Mouse (Mus musculus): ENCODE measurements at regions not wholly inside any gene's neighbourhood (a gene's known extent, or its start where the extent isn't known, plus 50 kb on each side); places are given as distances from the start of the nearest gene placed in this dataset.
A peak's percentile ranks its signal among the peaks of the same experiment; 100 is the strongest.

- H3K36me3 ChIP-seq (ENCODE audit: control insufficient read depth, insufficient read depth, low read length): no peaks in the 10 kb centered on the region
- no peaks in the 10 kb centered on the region for H3K27me3 ChIP-seq (ENCODE audit: control insufficient read depth, insufficient read depth, low read length)
- no peak overlapping the region for H3K4me2 ChIP-seq
- H3K27ac ChIP-seq (ENCODE audit: low read depth, low read length): no peak overlapping the region
- no peak overlapping the region for H3K9ac ChIP-seq (ENCODE audit: low read length)
- H3K4me1 ChIP-seq (ENCODE audit: control insufficient read depth, insufficient read depth, low read length): no peaks in the 10 kb centered on the region
- DNase-seq (ENCODE audit: low spot score, missing footprints) (peak; percentile 28), ATAC-seq (ENCODE audit: low FRiP score) (no peak)
- no peaks in the 10 kb centered on the region for H3K9me3 ChIP-seq (ENCODE audit: control insufficient read depth, low read length)
- H3K4me3 ChIP-seq (ENCODE audit: low read depth, low read length): no peak overlapping the region
Measured at GRCm38 (mm10) chr1:45041815-45042214, 269.5 kb upstream of the Col3a1 start.

- ATAC-seq (ENCODE audit: low FRiP score): no peak
- no peak overlapping the region for H3K4me2 ChIP-seq
- no peak overlapping the region for H3K27ac ChIP-seq (ENCODE audit: low read depth, low read length)
- no peaks in the 10 kb centered on the region for H3K9me3 ChIP-seq (ENCODE audit: control insufficient read depth, low read length)
- no peak overlapping the region for H3K4me3 ChIP-seq (ENCODE audit: low read depth, low read length)
- DNase-seq (ENCODE audit: low spot score, missing footprints): peak; percentile 26
- no peak overlapping the region for H3K9ac ChIP-seq (ENCODE audit: low read length)
- H3K36me3 ChIP-seq (ENCODE audit: control insufficient read depth, insufficient read depth, low read length): no peaks in the 10 kb centered on the region
- H3K27me3 ChIP-seq (ENCODE audit: control insufficient read depth, insufficient read depth, low read length): no peaks in the 10 kb centered on the region
- no peaks in the 10 kb centered on the region for H3K4me1 ChIP-seq (ENCODE audit: control insufficient read depth, insufficient read depth, low read length)
Measured at GRCm38 (mm10) chr1:45043245-45043926, 268.0 kb upstream of the Col3a1 start.

- Histone ChIP-seq H3K4me1 (ENCODE audit: control insufficient read depth, insufficient read depth, low read length) (no peaks in the 10 kb centered on the region), H3K27ac (ENCODE audit: low read depth, low read length) (no peak overlapping the region), H3K27me3 (ENCODE audit: control insufficient read depth, insufficient read depth, low read length) (no peaks in the 10 kb centered on the region), H3K36me3 (ENCODE audit: control insufficient read depth, insufficient read depth, low read length) (no peaks in the 10 kb centered on the region), H3K9me3 (ENCODE audit: control insufficient read depth, low read length) (no peaks in the 10 kb centered on the region), H3K4me2 (no peak overlapping the region), H3K9ac (ENCODE audit: low read length) (no peak overlapping the region), H3K4me3 (ENCODE audit: low read depth, low read length) (no peak overlapping the region)
- DNase-seq (ENCODE audit: low spot score, missing footprints) (no peak), ATAC-seq (ENCODE audit: low FRiP score) (no peak)
- WGBS: 88% methylated on average over 10 of the region's 10 CpGs
Measured at GRCm38 (mm10) chr1:45090841-45091535, 220.3 kb upstream of the Col3a1 start.

- Histone ChIP-seq H3K4me2 (no peak overlapping the region), H3K9me3 (ENCODE audit: control insufficient read depth, low read length) (no peaks in the 10 kb centered on the region), H3K27ac (ENCODE audit: low read depth, low read length) (no peak overlapping the region), H3K4me3 (ENCODE audit: low read depth, low read length) (no peak overlapping the region), H3K27me3 (ENCODE audit: control insufficient read depth, insufficient read depth, low read length) (no peaks in the 10 kb centered on the region), H3K36me3 (ENCODE audit: control insufficient read depth, insufficient read depth, low read length) (no peaks in the 10 kb centered on the region), H3K9ac (ENCODE audit: low read length) (no peak overlapping the region), H3K4me1 (ENCODE audit: control insufficient read depth, insufficient read depth, low read length) (no peaks in the 10 kb centered on the region)
- DNase-seq (ENCODE audit: low spot score, missing footprints) (no peak), ATAC-seq (ENCODE audit: low FRiP score) (no peak)
Measured at GRCm38 (mm10) chr1:45100966-45101365, 210.4 kb upstream of the Col3a1 start.

- H3K9ac ChIP-seq (ENCODE audit: low read length): no peak overlapping the region
- no peaks in the 10 kb centered on the region for H3K9me3 ChIP-seq (ENCODE audit: control insufficient read depth, low read length)
- no peaks in the 10 kb centered on the region for H3K4me1 ChIP-seq (ENCODE audit: control insufficient read depth, insufficient read depth, low read length)
- no peak overlapping the region for H3K27ac ChIP-seq (ENCODE audit: low read depth, low read length)
- DNase-seq (ENCODE audit: low spot score, missing footprints) (no peak), ATAC-seq (ENCODE audit: low FRiP score) (no peak)
- H3K4me3 ChIP-seq (ENCODE audit: low read depth, low read length): no peak overlapping the region
- H3K4me2 ChIP-seq: no peak overlapping the region
- WGBS: 88% methylated on average over 1 of the region's 1 CpGs
- no peaks in the 10 kb centered on the region for H3K27me3 ChIP-seq (ENCODE audit: control insufficient read depth, insufficient read depth, low read length)
- no peaks in the 10 kb centered on the region for H3K36me3 ChIP-seq (ENCODE audit: control insufficient read depth, insufficient read depth, low read length)
Measured at GRCm38 (mm10) chr1:45116409-45117144, 194.8 kb upstream of the Col3a1 start.

- no peaks in the 10 kb centered on the region for H3K36me3 ChIP-seq (ENCODE audit: control insufficient read depth, insufficient read depth, low read length)
- no peak for DNase-seq (ENCODE audit: low spot score, missing footprints)
- H3K27me3 ChIP-seq (ENCODE audit: control insufficient read depth, insufficient read depth, low read length): no peaks in the 10 kb centered on the region
- H3K4me2 ChIP-seq: no peak overlapping the region
- no peak overlapping the region for H3K4me3 ChIP-seq (ENCODE audit: low read depth, low read length)
- no peaks in the 10 kb centered on the region for H3K9me3 ChIP-seq (ENCODE audit: control insufficient read depth, low read length)
- no peaks in the 10 kb centered on the region for H3K4me1 ChIP-seq (ENCODE audit: control insufficient read depth, insufficient read depth, low read length)
- 82% methylated on average over 6 of the region's 7 CpGs for WGBS
- ATAC-seq (ENCODE audit: low FRiP score): no peak
- H3K27ac ChIP-seq (ENCODE audit: low read depth, low read length): no peak overlapping the region
- no peak overlapping the region for H3K9ac ChIP-seq (ENCODE audit: low read length)
Measured at GRCm38 (mm10) chr1:45135152-45135714, 176.1 kb upstream of the Col3a1 start.

GRCm38 (mm10) chr1:45147019-45147418 is 164.3 kb upstream of the Col3a1 start:
- Histone ChIP-seq H3K4me2 (no peak overlapping the region), H3K9me3 (ENCODE audit: control insufficient read depth, low read length) (no peaks in the 10 kb centered on the region), H3K27me3 (ENCODE audit: control insufficient read depth, insufficient read depth, low read length) (no peaks in the 10 kb centered on the region), H3K36me3 (ENCODE audit: control insufficient read depth, insufficient read depth, low read length) (no peaks in the 10 kb centered on the region), H3K9ac (ENCODE audit: low read length) (no peak overlapping the region), H3K4me3 (ENCODE audit: low read depth, low read length) (no peak overlapping the region), H3K27ac (ENCODE audit: low read depth, low read length) (no peak overlapping the region), H3K4me1 (ENCODE audit: control insufficient read depth, insufficient read depth, low read length) (no peaks in the 10 kb centered on the region)
- ATAC-seq (ENCODE audit: low FRiP score) (no peak), DNase-seq (ENCODE audit: low spot score, missing footprints) (no peak)
- 81% methylated on average over 2 of the region's 2 CpGs for WGBS

- 96% methylated on average over 1 of the region's 1 CpGs for WGBS
- no peak for DNase-seq (ENCODE audit: low spot score, missing footprints)
- Histone ChIP-seq H3K4me3 (ENCODE audit: low read depth, low read length) (no peak overlapping the region), H3K27ac (ENCODE audit: low read depth, low read length) (no peak overlapping the region), H3K9ac (ENCODE audit: low read length) (no peak overlapping the region), H3K4me2 (no peak overlapping the region), H3K27me3 (ENCODE audit: control insufficient read depth, insufficient read depth, low read length) (no peaks in the 10 kb centered on the region), H3K36me3 (ENCODE audit: control insufficient read depth, insufficient read depth, low read length) (no peaks in the 10 kb centered on the region), H3K4me1 (ENCODE audit: control insufficient read depth, insufficient read depth, low read length) (no peaks in the 10 kb centered on the region), H3K9me3 (ENCODE audit: control insufficient read depth, low read length) (no peaks in the 10 kb centered on the region)
- no peak for ATAC-seq (ENCODE audit: low FRiP score)
Measured at GRCm38 (mm10) chr1:45181632-45182031, 129.7 kb upstream of the Col3a1 start.

- no peaks in the 10 kb centered on the region for H3K36me3 ChIP-seq (ENCODE audit: control insufficient read depth, insufficient read depth, low read length)
Measured at GRCm38 (mm10) chr1:45185341-45185740, 126.0 kb upstream of the Col3a1 start.

More at GRCm38 (mm10) chr1:45185341-45185740, 126.0 kb upstream of the Col3a1 start:
- no peak overlapping the region for H3K4me2 ChIP-seq
- H3K9me3 ChIP-seq (ENCODE audit: control insufficient read depth, low read length): no peaks in the 10 kb centered on the region
- H3K4me1 ChIP-seq (ENCODE audit: control insufficient read depth, insufficient read depth, low read length): no peaks in the 10 kb centered on the region
- no peak overlapping the region for H3K4me3 ChIP-seq (ENCODE audit: low read depth, low read length)
- DNase-seq (ENCODE audit: low spot score, missing footprints) (peak; percentile 54), ATAC-seq (ENCODE audit: low FRiP score) (no peak)
- no peaks in the 10 kb centered on the region for H3K27me3 ChIP-seq (ENCODE audit: control insufficient read depth, insufficient read depth, low read length)
- H3K27ac ChIP-seq (ENCODE audit: low read depth, low read length): no peak overlapping the region
- H3K9ac ChIP-seq (ENCODE audit: low read length): no peak overlapping the region

Measured in midbrain, embryonic 11.5 days (tissue).